Mouse (Mus musculus) mouse embryonic stem cell (cell line): ENCODE results near the gene Retreg1.

Experiments used
- in situ Hi-C, 2 experiments: fragments of 300-500 bp; cut with MboI; formaldehyde crosslinking; loops; 1 replicate in 1 of 2; 3 replicates in 1 of 2; pipeline ENCODE4 v1.14.3; 2019 to 2020; ENCODE audit warnings: low sequenced_read_pairs in 2 of 2, low pct_unique_long_range_greater_than_20kb in 1 of 2, mixed read lengths in 1 of 2; ENCODE audit not compliant: unreplicated experiment in 1 of 2

The Retreg1 gene

DNA sequence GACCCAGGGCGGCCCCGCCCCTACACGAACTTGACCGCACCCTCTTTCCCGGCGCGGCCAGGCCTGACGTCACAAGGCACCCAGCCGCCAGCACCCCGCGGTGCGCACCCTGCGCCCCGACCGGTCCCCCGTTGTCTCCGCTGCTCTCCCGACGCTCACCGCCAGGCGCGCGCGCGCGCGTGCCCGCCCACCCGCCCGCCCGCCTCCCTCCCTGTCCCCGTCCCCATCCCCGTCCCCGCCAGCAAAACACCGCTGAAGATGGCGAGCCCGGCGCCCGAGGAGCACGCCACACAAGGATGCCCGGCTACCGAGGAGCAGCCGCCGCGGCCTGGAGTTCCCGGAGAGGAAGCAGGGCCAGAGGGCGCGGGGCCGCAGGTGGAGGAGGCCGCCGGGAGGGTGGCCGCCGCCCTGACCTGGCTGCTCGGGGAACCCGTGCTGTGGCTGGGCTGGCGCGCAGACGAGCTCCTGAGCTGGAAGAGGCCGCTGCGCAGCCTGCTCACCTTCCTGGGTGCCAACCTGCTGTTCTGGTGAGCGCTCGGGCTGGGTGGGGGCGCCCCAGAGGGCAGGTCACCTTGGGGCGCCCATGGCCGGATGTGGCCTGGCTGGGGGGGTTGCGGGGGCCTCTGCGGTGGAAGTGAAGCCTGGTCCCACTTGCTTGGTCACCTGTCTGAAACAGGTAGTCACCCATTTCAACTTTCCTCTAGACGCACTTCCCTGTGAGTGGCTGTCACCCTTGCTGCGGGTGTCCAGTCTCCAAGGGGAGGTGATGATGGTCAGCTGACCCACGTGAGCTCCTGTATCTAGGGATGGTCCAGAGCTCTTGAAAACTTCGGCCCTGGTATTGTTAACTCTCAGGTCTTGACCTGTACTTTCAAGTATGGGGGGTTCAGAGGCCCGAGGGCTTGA is at the start of gene Retreg1:
Retreg1 (plus strand) TSS at position 95 of the 906 bp plus-strand sequence.
- in situ Hi-C loops = no loop called here

DNA sequence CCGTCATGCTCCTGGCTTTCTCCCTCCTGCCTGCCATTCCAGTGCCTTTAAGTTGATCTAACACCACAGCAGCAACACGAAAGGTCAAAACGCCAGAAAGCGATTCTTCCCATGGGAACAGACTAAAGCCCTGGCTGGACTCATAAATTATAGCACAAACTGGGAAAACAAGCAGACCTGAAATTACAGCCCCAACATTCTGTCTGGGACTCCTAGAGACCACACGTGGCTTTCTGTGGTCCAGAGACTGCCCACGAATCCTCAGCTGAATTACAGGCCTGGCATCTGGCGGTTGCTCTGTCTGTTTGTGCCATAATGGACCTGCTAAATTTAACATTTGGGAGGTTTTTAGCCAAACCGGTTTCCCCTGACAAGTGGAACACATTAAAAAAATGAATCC is 48.9 kb upstream of the Retreg1 start:
- in situ Hi-C loops = loop anchor here in 1 of 2 experiments (10.0 kb wide), 1 partner anchor 59 kb away; no protein-coding TSS in a partner anchor

DNA sequence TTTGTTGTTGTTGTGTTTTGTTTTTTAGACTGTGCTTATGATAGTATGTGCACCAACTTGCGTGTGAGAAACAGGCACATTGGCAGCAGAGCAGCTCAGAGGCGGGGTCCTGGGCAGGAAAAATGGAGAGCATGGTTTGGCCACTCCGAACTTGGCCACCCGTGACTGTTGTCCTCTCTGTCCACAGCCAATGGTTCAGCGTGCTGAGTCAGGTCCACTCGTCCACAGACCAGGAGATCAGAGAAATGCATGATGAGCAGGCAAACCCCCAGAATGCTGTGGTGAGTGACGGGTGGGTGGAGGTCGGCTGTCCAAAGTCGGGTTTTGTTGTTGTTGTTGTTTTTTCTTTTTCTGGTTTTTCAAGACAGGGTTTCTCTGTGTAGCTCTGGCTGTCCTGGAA is 47.5 kb upstream of the Retreg1 start:
- in situ Hi-C loops = loop anchor here in 1 of 2 experiments (10.0 kb wide), 1 partner anchor 61 kb away; no protein-coding TSS in a partner anchor

DNA sequence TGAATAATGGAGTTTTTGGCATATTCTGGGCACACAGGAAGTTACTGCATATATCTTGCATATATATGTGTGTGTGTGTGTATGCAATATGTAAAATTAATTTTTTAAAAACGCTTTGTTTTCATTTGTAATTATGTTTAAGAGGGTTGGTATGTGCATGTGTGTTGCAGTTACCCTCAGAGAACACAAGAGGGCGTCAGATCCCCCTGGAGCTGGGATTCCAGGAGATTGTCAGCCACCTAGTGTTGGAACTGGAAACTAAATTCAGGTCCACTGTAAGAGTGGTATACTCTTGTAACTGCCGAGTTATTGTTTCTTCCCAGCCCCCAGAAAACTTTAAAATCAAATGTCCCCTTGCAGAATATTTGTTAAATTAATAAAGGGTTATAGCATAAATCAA is 46.6 kb upstream of the Retreg1 start:
- in situ Hi-C loops = loop anchor here in 1 of 2 experiments (10.0 kb wide), 1 partner anchor 62 kb away; no protein-coding TSS in a partner anchor

DNA sequence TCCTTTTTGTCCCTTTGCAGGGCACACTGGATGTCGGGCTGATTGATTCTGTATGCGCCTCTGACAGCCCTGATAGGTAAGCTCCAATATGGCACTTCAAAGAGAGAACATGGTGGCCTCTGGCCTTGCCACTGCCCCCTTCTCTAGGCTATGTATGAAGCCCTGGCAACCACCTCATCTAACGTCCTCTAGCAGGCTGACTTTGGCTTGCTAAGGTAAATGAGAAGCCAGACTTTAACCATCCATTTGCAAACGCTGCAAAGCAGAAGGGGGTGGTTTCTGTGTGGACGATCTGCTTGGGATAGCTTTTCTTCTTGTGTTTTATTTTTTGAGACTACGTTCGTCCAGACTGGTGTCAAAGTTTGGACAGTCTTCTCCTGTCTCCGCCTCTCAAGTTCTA is 45.8 kb upstream of the Retreg1 start:
- in situ Hi-C loops = loop anchor here in 1 of 2 experiments (10.0 kb wide), 1 partner anchor 62 kb away; no protein-coding TSS in a partner anchor

DNA sequence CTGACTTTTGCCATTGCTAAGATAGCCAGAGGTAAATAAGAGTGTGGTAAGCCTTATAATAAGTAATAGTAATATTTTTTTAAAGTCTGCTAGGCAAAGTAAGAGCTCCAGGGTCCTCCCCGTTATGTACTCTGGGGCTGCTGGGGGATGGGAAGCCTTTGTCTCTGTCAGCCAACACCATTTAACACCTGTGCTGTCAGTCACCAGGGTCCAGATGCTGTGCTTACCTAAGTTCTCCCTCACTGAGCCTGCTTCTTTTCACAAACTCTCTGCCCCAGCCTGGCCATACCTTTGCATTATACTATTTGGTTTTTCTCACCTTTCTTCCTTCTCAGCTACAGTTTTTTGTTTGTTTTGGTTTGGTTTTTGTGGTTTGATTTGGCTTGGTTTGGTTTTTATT is 45.1 kb upstream of the Retreg1 start:
- in situ Hi-C loops = loop anchor here in 1 of 2 experiments (10.0 kb wide), 1 partner anchor 63 kb away; no protein-coding TSS in a partner anchor

DNA sequence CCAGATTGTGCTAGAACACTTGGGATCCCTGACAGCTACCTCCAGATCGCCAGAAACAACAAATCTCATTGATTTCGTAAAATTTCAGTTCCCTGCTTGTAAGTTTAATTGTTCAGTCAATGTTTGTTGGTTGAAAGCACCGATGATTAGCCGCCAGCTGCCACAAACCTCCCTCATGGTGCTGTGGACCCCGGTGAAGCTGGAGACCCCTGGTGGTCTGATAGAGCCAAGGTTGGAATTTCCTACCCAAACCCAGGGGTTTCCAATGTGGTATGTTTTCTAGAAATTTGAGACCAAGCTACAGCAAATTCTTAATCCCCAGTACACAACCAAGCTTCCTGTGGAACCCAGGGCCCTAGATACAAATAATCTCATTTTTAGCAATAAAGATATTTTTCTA is 41.3 kb upstream of the Retreg1 start:
- in situ Hi-C loops = loop anchor here in 1 of 2 experiments (10.0 kb wide), 1 partner anchor 123 kb away; no protein-coding TSS in a partner anchor

DNA sequence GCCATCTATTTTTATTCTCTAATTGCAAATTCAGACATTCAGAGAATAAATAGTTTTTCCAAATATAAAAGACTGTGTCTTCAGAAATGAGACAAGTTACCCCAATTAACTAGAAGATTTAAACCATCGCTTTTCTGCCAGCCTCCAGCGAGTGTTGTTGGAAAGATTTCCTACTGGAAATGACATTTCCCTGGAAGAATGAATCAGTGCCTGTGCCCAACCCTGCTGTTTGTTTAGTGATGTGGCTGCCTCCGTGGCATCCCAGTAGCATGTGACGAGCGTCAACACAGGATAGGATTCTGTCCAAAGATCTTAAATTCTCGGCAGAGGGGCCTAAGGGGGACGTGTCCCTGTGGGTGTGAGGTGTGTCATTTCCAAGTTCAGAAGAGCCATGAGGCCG is 40.8 kb upstream of the Retreg1 start:
- in situ Hi-C loops = loop anchor here in 1 of 2 experiments (10.0 kb wide), 1 partner anchor 123 kb away; no protein-coding TSS in a partner anchor

DNA sequence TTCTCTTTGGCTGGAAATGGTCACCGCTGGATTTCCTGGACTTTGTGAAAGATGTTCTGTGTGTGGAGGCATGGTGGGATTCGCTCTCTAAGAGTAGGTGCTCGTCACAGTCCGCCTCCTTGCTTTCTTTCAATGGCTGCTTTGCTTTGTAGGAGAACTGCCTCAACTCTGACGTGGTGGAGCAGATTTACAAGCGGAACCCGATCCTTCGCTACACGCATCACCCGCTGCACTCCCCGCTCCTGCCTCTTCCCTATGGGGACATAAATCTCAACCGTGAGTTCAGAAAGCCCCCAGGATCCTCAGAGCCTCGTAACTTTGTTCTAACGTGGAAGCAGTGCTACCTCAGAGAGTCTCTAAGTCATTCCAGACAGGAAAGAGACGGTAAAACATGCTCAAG is 39.9 kb upstream of the Retreg1 start:
- in situ Hi-C loops = loop anchor here in 1 of 2 experiments (10.0 kb wide), 1 partner anchor 122 kb away; no protein-coding TSS in a partner anchor

DNA sequence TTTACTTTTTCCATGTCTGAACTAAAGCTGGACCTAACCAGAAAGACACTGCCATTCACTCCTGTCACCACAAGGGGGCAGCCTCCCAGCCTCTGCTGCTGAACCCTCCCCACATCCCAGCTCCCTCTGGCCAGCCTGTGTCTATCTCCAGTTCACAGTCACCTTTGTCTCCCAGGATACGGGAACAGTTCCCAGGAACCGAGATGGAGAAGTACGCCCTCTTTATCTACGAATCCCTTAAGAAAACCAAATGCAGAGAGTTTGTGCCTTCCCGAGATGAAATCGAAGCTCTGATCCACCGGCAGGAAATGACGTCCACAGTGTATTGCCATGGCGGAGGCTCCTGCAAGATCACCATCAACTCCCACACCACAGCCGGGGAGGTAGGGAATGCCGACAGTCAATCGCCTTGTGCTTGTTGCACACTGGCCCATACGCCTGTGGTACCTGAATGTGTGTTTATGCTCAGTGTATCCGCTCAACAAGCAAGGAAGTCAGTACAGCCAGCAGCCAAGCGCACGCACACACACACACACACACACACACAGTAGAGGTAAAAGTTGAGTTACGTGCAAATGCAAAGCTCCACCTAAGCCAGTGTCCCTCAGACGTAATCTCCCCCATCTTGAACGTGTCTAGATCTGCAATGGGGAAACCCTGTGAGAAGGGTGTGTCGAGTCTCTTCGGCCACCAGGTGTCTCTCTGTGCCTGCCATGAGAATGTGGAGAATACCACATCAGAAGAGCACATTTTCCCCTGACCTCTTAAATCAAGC is 37.5 kb upstream of the Retreg1 start:
- in situ Hi-C loops = loop anchor here in 1 of 2 experiments (10.0 kb wide), 1 partner anchor 119 kb away; no protein-coding TSS in a partner anchor

DNA sequence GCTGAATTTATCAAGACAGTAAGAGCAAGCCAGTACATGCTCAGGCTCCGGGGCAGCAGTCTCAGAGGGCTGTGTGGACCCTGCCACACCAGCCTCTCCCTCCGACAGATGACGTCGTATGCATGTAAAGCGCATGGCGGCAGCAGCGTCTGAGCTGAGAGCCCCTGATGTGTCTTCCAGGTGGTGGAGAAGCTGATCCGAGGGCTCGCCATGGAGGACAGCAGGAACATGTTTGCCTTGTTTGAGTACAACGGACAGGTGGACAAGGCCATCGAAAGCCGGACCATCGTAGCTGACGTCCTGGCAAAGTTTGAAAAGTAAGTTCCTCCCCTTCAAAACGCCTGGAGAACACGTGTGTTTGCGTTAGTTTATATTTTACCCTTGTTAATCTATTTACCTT is 36.6 kb upstream of the Retreg1 start:
- in situ Hi-C loops = loop anchor here in 1 of 2 experiments (10.0 kb wide), 1 partner anchor 118 kb away; no protein-coding TSS in a partner anchor

DNA sequence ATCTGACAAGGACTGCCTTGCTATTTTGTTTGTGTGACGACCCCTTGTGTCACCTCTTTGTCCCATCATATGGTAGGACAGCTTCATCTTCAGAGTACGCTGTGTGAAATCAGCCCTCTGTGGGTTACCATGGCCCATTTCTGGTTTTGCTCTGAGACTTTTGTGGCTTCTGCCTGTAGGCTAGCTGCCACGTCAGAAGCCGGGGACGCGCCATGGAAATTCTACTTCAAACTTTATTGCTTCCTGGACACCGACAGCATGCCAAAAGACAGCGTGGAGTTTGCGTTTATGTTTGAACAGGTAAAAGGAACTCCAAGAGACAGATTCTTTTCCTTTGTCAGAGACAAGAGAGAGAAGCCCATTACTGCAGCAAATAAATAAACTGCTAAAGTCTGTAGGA is 36.1 kb upstream of the Retreg1 start:
- in situ Hi-C loops = loop anchor here in 1 of 2 experiments (10.0 kb wide), 1 partner anchor 118 kb away; no protein-coding TSS in a partner anchor

DNA sequence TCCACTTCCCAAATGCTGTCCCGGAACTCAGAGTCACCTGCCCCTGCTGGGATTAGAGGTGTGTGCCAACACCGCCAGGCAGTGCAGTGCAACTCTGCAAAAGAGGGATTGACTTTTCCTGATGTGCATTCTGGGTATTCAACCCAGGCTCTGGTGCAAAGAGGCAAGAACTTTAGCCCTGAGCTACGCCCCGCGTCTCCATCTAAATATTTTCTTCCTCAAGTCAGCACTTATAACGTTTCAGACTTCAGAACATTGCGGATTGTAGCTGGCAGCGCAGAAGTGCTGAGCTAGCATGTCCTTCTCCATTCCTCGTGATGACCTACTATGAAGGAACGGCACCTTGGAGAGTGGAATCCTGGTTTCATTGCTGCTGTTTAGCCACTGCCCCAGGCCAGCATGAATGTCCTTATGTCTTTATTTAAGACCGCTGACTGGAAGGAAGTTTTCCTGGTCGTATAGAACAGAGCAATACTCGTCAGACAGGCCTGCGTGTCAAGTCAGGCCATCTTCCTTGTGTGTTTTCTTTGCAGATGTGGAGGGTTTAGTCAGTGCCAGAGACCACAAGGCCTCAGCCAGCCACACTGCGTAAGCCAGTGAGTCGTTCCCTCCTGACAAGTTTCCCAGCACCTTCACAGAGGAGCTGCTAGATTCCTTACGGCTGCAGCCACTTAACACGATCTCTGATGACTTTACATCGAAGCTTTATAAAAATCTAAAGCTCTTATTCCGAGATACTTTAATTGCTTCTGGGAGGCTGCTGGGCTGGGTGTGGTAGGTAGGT is 34.1 kb upstream of the Retreg1 start:
- in situ Hi-C loops = loop anchor here in 1 of 2 experiments (10.0 kb wide), 1 partner anchor 116 kb away; no protein-coding TSS in a partner anchor

DNA sequence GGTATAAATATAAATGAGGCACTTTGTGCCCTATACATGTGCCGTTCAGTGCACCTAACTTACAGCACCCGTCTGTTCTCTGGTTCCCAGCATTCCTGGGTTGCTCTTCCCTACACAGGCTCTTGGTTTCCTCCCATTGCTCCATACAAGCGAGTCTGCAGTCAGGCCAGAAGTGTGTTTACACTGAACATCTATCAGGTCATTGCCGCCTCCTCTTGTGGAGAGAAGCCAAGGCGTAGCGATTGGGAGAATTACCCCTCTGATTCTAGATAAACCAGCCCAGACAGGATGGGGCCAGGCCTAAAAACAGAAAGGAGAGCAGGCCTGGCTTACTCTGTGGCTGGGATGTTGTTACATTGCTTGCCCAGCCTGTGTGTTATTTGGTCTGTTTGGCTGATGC is 33.3 kb upstream of the Retreg1 start:
- in situ Hi-C loops = loop anchor here in 1 of 2 experiments (10.0 kb wide), 1 partner anchor 115 kb away; no protein-coding TSS in a partner anchor

DNA sequence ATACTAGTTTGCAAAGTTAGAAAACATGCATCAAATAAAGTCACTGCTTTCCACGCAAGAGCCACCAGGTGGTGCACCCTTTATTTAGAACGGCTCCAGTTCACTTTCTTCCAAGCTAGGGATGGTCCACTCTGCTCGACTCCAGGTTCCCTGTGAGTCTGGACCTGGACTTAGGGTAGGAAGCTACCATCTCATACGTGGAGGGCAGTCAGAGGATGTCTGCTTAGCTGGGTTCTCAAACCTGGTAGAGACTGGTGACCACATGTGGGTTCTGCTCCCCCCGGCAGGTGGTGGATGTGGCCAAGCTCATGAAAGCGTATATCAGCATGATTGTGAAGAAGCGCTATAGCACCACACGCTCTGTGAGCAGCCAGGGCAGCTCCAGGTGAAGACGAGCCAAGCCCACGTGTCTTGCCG is 31.1 kb upstream of the Retreg1 start:
- in situ Hi-C loops = no loop called here

DNA sequence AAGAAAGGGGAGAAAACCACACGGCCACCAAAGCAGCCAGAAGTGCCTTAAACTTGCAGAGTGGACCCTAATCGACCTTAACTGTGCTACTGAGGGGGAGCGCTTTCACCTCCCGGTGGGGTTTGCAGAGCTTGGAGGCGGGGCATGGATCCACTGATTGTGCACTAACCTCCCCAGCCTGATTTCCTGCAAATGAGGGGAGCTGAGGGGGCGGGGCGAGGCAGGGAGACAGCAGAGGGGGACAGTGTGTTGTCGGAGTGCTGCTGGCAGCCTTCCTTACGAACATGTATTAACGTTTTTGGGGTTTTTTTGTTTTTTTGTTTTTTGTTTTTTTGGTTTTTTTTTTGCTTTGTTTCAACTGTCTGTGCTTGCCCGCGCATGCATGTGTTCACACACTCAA is 30.5 kb upstream of the Retreg1 start:
- in situ Hi-C loops = no loop called here

DNA sequence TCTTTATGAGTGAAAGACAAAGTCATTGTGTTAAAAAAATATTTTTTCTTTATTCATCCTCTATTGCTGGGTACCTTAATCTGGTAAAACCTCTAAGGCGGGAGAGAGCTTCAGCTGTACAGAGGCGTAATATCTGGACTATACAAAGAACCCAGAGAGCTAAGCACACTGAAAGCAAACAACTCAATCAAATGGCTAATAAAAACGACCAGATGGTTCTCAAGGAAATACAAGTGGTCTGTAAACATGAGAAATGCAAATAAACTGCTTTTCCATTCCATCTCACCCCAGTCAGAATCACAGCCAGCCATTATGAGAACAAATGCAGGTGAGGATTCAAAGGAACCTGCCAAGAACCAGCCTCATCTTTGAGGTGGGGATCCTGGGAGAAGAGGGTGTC is 28.4 kb upstream of the Retreg1 start:
- in situ Hi-C loops = no loop called here

DNA sequence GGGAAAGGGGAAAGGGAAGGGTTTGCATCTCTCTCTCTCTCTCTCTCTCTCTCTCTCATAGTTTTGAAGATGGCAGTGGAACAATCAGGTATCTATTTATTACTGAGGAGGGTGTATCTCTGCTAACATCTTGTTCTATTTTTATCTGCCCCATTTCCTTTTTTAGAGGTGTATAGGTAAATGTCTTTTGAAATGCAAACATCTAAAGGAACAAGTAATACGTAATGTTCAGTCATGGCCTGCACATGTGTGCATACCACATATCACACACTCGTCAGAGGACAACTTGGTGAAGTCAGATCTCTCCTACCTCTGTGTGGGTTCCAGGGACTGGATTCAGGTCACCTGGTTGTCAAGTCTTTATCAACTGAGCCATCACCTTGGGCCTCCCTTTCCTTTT is 25.8 kb upstream of the Retreg1 start:
- in situ Hi-C loops = no loop called here
